Mouse (Mus musculus): ENCODE results near the gene Basp1.

GRCm38 (mm10) chr15:25430167-25430566 lies 16.6 kb upstream of the Basp1 start:
- no peak for TF ChIP-seq CHD2 (IDR thresholded peaks at IDR 0.05; ENCODE audit: low read length)
- no peak for TF ChIP-seq NRF1 (IDR thresholded peaks at IDR 0.05; ENCODE audit: low read depth, low read length)
- no peak for TF ChIP-seq RAD21 (IDR thresholded peaks at IDR 0.05; ENCODE audit: low read depth, low read length)
- no peak for TF ChIP-seq ZC3H11A (IDR thresholded peaks at IDR 0.05; ENCODE audit: low read depth, low read length)
- no peak for TF ChIP-seq SIN3A (IDR thresholded peaks at IDR 0.05; ENCODE audit: low read length)
- no peak for TF ChIP-seq CTCF (conservative IDR thresholded peaks at IDR 0.05 in 1 of 2, IDR thresholded peaks at IDR 0.05 in 1 of 2; ENCODE audit: low read depth in 2 of 2, low read length in 2 of 2)
- no peak for TF ChIP-seq E2F4 (IDR thresholded peaks at IDR 0.05; ENCODE audit: insufficient replicate concordance, low read depth, low read length)
- TF ChIP-seq UBTF (IDR thresholded peaks at IDR 0.05; ENCODE audit: low read depth, low read length) = no peak
- no peak for TF ChIP-seq MAZ (IDR thresholded peaks at IDR 0.05; ENCODE audit: low read depth, low read length)
- no peak for TF ChIP-seq POLR2A (IDR thresholded peaks at IDR 0.05; ENCODE audit: low read depth, low read length)
- TF ChIP-seq POLR2AphosphoS2 (IDR thresholded peaks at IDR 0.05; ENCODE audit: low read depth, low read length) = no peak
- TF ChIP-seq MEF2A (IDR thresholded peaks at IDR 0.05; ENCODE audit: borderline replicate concordance, low read depth, low read length) = no peak
- no peak for TF ChIP-seq ETS1 (conservative IDR thresholded peaks at IDR 0.05; ENCODE audit: low read depth, low read length)

All from CH12.LX (cell line).